18 mouse cellular contexts compared by ENCODE assay signal in the genomic region with DNA sequence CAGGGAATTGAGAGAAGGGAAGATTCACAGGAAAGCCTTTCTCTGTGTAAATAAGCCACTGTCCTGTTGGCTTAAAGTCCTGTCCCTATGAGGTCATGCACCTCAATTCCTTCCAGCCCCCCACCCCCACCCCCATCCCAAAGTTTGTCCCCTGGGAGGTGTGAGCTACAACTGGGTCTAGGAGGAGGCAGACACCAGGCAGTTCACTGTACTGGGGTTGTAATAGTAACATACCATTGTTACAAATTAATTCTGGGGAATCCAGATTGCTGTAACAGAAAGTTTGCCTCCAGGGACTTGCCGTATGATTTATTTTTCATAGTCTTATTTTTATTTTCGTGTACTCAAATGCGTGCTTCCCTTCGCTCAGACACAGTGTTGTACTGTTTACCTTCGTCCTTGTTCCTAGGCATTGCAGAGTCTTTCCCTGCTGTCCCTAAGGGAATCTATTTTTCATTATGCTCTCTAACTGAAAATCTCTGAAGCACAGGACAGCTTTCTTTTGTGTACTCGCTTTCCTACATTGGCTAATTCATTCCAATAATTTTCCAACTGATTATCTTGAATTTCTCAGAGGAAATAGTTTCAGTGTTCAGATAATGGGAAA.
DNase-seq lines count a peak whose midpoint lies in the region; ATAC-seq and TF ChIP-seq lines count a peak whose summit lies in the region.
"Had no signal": no experiment of that assay in that cellular context is flagged by ENCODE, and none has a peak within 500 bp of the region (broad histone marks: within the 10 kb centered on the region; RNA-seq: fewer than 3 reads in every experiment).

No protein-coding gene starts in this region.

- no peaks in the 10 kb centered on the region for H3K36me3 ChIP-seq in hindbrain, embryonic 13.5 days
- H3K36me3 ChIP-seq in hindbrain, postnatal 0 days (ENCODE audit: insufficient read depth, low read length) = no peaks in the 10 kb centered on the region
- H3K36me3 ChIP-seq in midbrain, embryonic 14.5 days (ENCODE audit: control insufficient read depth, insufficient read depth, low read length) = no peaks in the 10 kb centered on the region
- H3K36me3 ChIP-seq in midbrain, embryonic 13.5 days = no peaks in the 10 kb centered on the region
- no peaks in the 10 kb centered on the region for H3K36me3 ChIP-seq in embryonic facial prominence, embryonic 10.5 days (replicated peaks)
- no peaks in the 10 kb centered on the region for H3K36me3 ChIP-seq in neural tube, embryonic 15.5 days
- H3K36me3 ChIP-seq: embryonic facial prominence, embryonic 13.5 days; forebrain, embryonic 12.5 days; heart, embryonic 15.5 days had no signal

- peaks cover 5% of the 10 kb centered on the region for H3K4me1 ChIP-seq in hindbrain, embryonic 13.5 days (replicated peaks)
- H3K4me1 ChIP-seq in hindbrain, postnatal 0 days (ENCODE audit: insufficient read depth, low read length) = no peaks in the 10 kb centered on the region
- H3K4me1 ChIP-seq in midbrain, embryonic 14.5 days (ENCODE audit: control insufficient read depth, insufficient read depth, low read length) = peaks cover 5% of the 10 kb centered on the region; the same call in 1 of the 2 replicates
- peaks cover 7% of the 10 kb centered on the region for H3K4me1 ChIP-seq in midbrain, embryonic 13.5 days (replicated peaks)
- peaks cover 14% of the 10 kb centered on the region for H3K4me1 ChIP-seq in embryonic facial prominence, embryonic 10.5 days
- peaks cover 11% of the 10 kb centered on the region for H3K4me1 ChIP-seq in neural tube, embryonic 15.5 days
- H3K4me1 ChIP-seq: forebrain, embryonic 12.5 days; heart, embryonic 15.5 days had no signal

- no peaks in the 10 kb centered on the region for H3K9me3 ChIP-seq in hindbrain, embryonic 13.5 days
- H3K9me3 ChIP-seq in hindbrain, postnatal 0 days (ENCODE audit: low read length) = no peaks in the 10 kb centered on the region
- H3K9me3 ChIP-seq in midbrain, embryonic 14.5 days (ENCODE audit: control insufficient read depth, low read length) = no peaks in the 10 kb centered on the region
- no peaks in the 10 kb centered on the region for H3K9me3 ChIP-seq in midbrain, embryonic 13.5 days
- H3K9me3 ChIP-seq in embryonic facial prominence, embryonic 10.5 days = no peaks in the 10 kb centered on the region
- no peaks in the 10 kb centered on the region for H3K9me3 ChIP-seq in neural tube, embryonic 15.5 days (replicated peaks)
- H3K9me3 ChIP-seq: embryonic facial prominence, embryonic 13.5 days; forebrain, embryonic 12.5 days; heart, embryonic 15.5 days had no signal

- 0 out of 2 replicates have a peak, but pooled peaks have one; percentile 59 for ATAC-seq in hindbrain, embryonic 13.5 days (ENCODE audit: low FRiP score)
- ATAC-seq in hindbrain, postnatal 0 days = no peak
- ATAC-seq in midbrain, embryonic 14.5 days (ENCODE audit: low FRiP score, low TSS enrichment) = no peak
- ATAC-seq in midbrain, embryonic 13.5 days = no peak
- peak; percentile 73; the same call in 1 of the 2 replicates for ATAC-seq in neural tube, embryonic 15.5 days (ENCODE audit: low FRiP score)
- ATAC-seq: forebrain, embryonic 16.5 days had no signal

- no peak overlapping the region for H3K4me3 ChIP-seq in hindbrain, embryonic 13.5 days
- no peak overlapping the region for H3K4me3 ChIP-seq in hindbrain, postnatal 0 days (ENCODE audit: low read length)
- no peak overlapping the region for H3K4me3 ChIP-seq in midbrain, embryonic 14.5 days (replicated peaks; ENCODE audit: low read depth, low read length)
- H3K4me3 ChIP-seq in midbrain, embryonic 13.5 days (replicated peaks) = no peak overlapping the region
- no peak overlapping the region for H3K4me3 ChIP-seq in embryonic facial prominence, embryonic 10.5 days
- no peak overlapping the region for H3K4me3 ChIP-seq in neural tube, embryonic 15.5 days (replicated peaks)
- H3K4me3 ChIP-seq: embryonic facial prominence, embryonic 13.5 days; forebrain, embryonic 12.5 days; heart, adult 2 months; heart, embryonic 15.5 days had no signal

- TF ChIP-seq CTCF in hindbrain, postnatal 0 days (IDR thresholded peaks at IDR 0.05; ENCODE audit: low read depth) = no peak

- peak overlapping the region; percentile 55; the same call in 1 of the 2 replicates for H3K27ac ChIP-seq in hindbrain, embryonic 13.5 days
- H3K27ac ChIP-seq in hindbrain, postnatal 0 days = no peak overlapping the region
- no peak overlapping the region for H3K27ac ChIP-seq in midbrain, embryonic 14.5 days (replicated peaks; ENCODE audit: low read depth, low read length)
- H3K27ac ChIP-seq in midbrain, embryonic 13.5 days = no peak overlapping the region
- 0 out of 2 replicates have a peak overlapping the region, but pooled peaks have one; percentile 35 for H3K27ac ChIP-seq in embryonic facial prominence, embryonic 10.5 days (replicated peaks)
- no peak overlapping the region for H3K27ac ChIP-seq in neural tube, embryonic 15.5 days (replicated peaks)
- H3K27ac ChIP-seq: embryonic facial prominence, embryonic 13.5 days; forebrain, embryonic 12.5 days; heart, adult 2 months; heart, embryonic 15.5 days had no signal

- no peak for DNase-seq in hindbrain, postnatal 0 days (ENCODE audit: low spot score)
- DNase-seq in midbrain, embryonic 14.5 days = peak; percentile 39
- DNase-seq in embryonic facial prominence, embryonic 10.5 days (ENCODE audit: low spot score) = no peak
- DNase-seq in right cerebral cortex, postnatal 4 days = no peak
- DNase-seq: cerebellum, adult 11-12 months; cerebellum, adult 9-10 months; cerebellum, postnatal 25 days; gastrocnemius, postnatal 14 days; heart, adult 2 months; heart, postnatal 14 days had no signal

- WGBS in hindbrain, embryonic 13.5 days = 57% methylated on average over 6 of the region's 6 CpGs
- WGBS in hindbrain, postnatal 0 days = 52% methylated on average over 6 of the region's 6 CpGs
- WGBS in midbrain, embryonic 14.5 days = 61% methylated on average over 6 of the region's 6 CpGs
- WGBS in midbrain, embryonic 13.5 days = 73% methylated on average over 6 of the region's 6 CpGs
- WGBS in embryonic facial prominence, embryonic 10.5 days = 82% methylated on average over 6 of the region's 6 CpGs
- 44% methylated on average over 6 of the region's 6 CpGs for WGBS in neural tube, embryonic 15.5 days

- H3K9ac ChIP-seq in hindbrain, embryonic 13.5 days = no peak overlapping the region
- H3K9ac ChIP-seq in hindbrain, postnatal 0 days (replicated peaks; ENCODE audit: low read length) = no peak overlapping the region
- H3K9ac ChIP-seq in midbrain, embryonic 14.5 days (replicated peaks; ENCODE audit: low read length) = no peak overlapping the region
- H3K9ac ChIP-seq in midbrain, embryonic 13.5 days (replicated peaks) = no peak overlapping the region
- H3K9ac ChIP-seq in neural tube, embryonic 15.5 days (replicated peaks) = no peak overlapping the region
- H3K9ac ChIP-seq: embryonic facial prominence, embryonic 13.5 days; forebrain, embryonic 12.5 days; heart, embryonic 15.5 days had no signal

- no peak overlapping the region for H3K4me2 ChIP-seq in hindbrain, embryonic 13.5 days
- no peak overlapping the region for H3K4me2 ChIP-seq in hindbrain, postnatal 0 days (ENCODE audit: low read depth, low read length)
- H3K4me2 ChIP-seq in midbrain, embryonic 14.5 days (ENCODE audit: low read length) = no peak overlapping the region
- H3K4me2 ChIP-seq in midbrain, embryonic 13.5 days (replicated peaks) = no peak overlapping the region
- H3K4me2 ChIP-seq in neural tube, embryonic 15.5 days = no peak overlapping the region
- H3K4me2 ChIP-seq: embryonic facial prominence, embryonic 13.5 days; forebrain, embryonic 12.5 days; heart, embryonic 11.5 days; heart, embryonic 15.5 days had no signal

- no peaks in the 10 kb centered on the region for H3K27me3 ChIP-seq in hindbrain, embryonic 13.5 days
- no peaks in the 10 kb centered on the region for H3K27me3 ChIP-seq in hindbrain, postnatal 0 days (ENCODE audit: insufficient read depth, low read length)
- H3K27me3 ChIP-seq in midbrain, embryonic 14.5 days (ENCODE audit: control insufficient read depth, insufficient read depth, low read length) = no peaks in the 10 kb centered on the region
- no peaks in the 10 kb centered on the region for H3K27me3 ChIP-seq in midbrain, embryonic 13.5 days
- H3K27me3 ChIP-seq in embryonic facial prominence, embryonic 10.5 days (replicated peaks; ENCODE audit: low read depth, poor library complexity, severe bottlenecking) = no peaks in the 10 kb centered on the region
- H3K27me3 ChIP-seq in neural tube, embryonic 15.5 days (replicated peaks) = no peaks in the 10 kb centered on the region
- H3K27me3 ChIP-seq: embryonic facial prominence, embryonic 13.5 days; forebrain, embryonic 12.5 days; heart, embryonic 15.5 days had no signal

Comparison
In these comparisons a context has a peak if more than half of its experiments do, and no peak if none do; other contexts are left out.
1. ATAC-seq: peak in hindbrain, embryonic 13.5 days (single experiment) and neural tube, embryonic 15.5 days (single experiment); none in hindbrain, postnatal 0 days (single experiment), midbrain, embryonic 14.5 days (single experiment) and midbrain, embryonic 13.5 days (single experiment).
2. H3K27ac ChIP-seq: peak in hindbrain, embryonic 13.5 days (single experiment) and embryonic facial prominence, embryonic 10.5 days (single experiment); none in hindbrain, postnatal 0 days (single experiment), midbrain, embryonic 14.5 days (single experiment), midbrain, embryonic 13.5 days (single experiment) and neural tube, embryonic 15.5 days (single experiment).